Mouse (Mus musculus) cortical plate, adult 2 months (tissue): ENCODE measurements around the gene Qrich1.

ENCODE experiments used
- CTCF ChIP-seq: fragments of 200-500 bp; IDR thresholded peaks from 2 replicates; pipeline ENCODE4 v1.5.1; 2011; ENCODE audit warnings: mild to moderate bottlenecking, control low read depth, low read length; ENCODE audit not compliant: insufficient read depth; ENCODE audit errors: extremely low read depth
- POLR2A ChIP-seq: fragments of 200-500 bp; IDR thresholded peaks from 2 replicates; pipeline ENCODE4 v1.6.1; 2011; ENCODE audit warnings: mild to moderate bottlenecking, low read length, control low read depth; ENCODE audit not compliant: insufficient read depth; ENCODE audit errors: extremely low read depth

DNA sequence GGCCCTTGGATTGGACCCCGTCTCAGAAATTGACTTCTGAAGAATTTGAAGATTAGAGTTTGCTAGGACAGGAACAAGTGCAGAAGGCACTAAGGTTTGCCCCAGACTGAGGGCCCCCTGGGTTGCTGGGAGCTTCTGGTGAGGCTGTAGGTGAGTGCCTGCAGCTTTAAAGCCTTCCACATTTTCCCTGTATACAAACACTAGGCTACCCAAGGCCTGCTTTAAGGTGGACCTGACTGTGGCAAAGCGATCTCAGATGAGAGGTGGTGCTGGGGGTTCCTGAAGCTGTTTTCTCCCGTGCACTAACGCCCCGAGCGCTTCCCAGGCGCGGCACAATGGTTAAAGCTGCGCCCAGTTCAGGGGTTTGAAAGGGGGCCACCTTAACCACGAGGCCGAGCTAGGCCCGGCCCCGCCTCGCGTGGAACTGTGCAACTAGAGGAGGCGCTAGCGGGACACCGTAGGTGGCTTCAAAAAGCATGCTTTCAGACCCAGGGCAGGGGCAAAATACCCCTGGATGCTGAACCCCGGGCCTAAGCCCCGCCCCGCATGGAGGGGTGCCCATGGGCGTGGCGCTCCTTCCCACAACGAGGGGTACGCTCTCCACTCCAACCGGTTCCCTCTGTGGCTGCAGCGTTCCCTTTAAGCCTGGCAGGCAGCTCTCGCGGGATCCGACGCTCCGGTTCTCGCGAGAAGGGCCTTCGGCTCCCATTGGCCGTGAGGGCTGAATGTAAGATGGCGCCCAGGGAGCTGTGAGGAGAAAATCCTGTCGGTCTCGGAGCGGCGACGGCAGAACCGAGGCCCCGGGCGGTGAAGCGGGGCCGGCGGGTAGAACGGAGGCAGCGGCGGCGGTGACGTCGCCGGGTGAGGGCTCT lies at the start of gene Qrich1:
- TF ChIP-seq POLR2A (peak; percentile 86), CTCF (no peak)
